Mouse (Mus musculus) cerebellum, postnatal 36 days (tissue): ENCODE data around the gene Med9.
"Not testable (repeated sequence)": the region's sequence is repeated elsewhere in the genome, so short reads cannot be mapped to it uniquely, and the experiment has no call there.

Source experiments
- DNase-seq, 2 experiments: peaks; one replicate each; pipeline ENCODE4 v3.0.0; 2021 to 2022; ENCODE audit warnings: mixed read lengths in 2 of 2

The Med9 gene

DNA sequence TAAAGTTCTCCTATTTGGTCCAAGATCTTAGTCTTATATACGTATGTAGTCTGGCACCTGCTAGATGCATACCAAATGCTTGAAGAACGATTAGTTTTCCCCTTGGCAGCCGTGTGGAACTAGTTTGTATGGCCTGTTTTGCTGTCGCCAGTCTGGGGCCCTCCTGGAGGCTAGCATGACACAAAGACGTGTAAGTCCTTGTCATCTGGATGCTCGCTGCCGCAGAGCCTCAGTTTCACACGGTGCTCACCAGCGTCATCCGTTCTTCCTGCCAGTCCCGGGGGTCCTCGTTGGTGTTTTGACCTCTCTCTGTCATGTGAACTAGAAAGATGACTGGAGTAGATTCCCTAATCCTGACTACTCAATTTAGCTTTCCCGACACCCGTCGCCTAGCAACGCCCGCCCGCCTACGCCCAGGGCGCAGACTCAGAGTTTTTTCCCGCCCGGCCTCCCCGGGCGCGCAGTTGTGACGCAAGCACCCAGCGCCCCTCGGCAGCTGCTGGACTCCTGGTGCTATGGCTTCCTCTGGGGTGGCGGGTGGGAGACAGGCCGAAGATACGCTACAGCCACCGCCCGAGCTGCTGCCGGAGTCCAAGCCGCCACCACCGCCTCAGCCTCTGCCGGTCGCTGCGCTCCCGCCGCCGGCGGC, at the start of gene Med9:
Med9 (plus strand) TSS at position 455 of the 649 bp plus-strand sequence.
- peak; percentile 91 to 93 for DNase-seq

GRCm38 (mm10) chr11:59899711-59900685, 48.0 kb upstream of the Med9 start:
- no peak for DNase-seq

GRCm38 (mm10) chr11:59900995-59901394, 47.0 kb upstream of the Med9 start:
- DNase-seq: peak in 1 of 2 experiments; percentile 17

- DNase-seq: no peak
Observed at GRCm38 (mm10) chr11:59902045-59902726, 45.8 kb upstream of the Med9 start.

DNA sequence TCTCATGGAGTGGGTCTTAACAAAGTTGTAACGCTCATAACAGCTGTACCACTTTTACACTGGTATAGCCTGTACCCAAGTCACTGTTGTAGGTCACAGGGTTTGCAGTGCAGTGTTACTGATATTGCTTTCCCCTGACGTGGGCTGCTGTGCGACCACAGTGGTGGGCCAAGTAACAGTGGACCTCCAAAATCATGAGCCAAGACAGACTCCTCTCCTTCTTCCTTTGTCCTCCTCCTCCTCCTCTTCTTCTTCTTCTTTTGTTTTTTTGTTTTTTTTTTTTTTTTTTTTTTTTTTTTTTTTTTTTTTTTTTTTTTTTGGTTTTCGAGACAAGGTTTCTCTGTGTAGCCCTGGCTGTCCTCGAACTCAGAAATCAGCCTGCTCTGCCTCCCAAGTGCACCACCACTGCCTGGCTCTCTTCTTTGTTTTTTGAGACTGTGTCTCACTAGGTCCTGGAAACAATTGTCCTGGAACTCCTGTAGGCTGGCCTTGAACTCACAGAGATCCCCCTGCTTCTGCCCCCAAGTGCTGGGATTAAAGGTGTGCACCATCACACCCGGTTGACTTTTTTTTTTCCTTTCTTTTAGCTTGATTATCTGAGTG, 41.4 kb upstream of the Med9 start:
- DNase-seq: no peak

DNA sequence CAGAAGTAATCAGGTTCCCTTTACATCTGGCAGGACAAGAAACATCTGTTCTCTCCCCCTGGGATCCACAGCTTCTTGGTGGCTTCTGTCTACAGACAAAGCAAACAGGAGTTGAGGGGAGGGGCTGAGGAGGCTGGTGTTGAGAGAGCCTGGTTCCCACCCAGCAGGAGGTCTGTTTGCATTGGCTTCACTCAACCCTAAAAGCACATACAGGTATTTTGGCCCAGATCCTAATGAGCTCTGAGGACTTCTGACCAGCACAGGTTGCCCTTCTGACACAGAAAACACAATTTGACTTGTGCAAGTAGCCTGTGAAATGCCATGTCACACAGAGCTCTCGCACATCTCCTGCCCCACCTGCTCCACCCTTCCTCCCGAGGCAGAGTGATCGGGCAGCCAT, 39.6 kb upstream of the Med9 start:
- DNase-seq: no peak

- no peak for DNase-seq
Observed at GRCm38 (mm10) chr11:59910586-59910985, 37.4 kb upstream of the Med9 start.

DNA sequence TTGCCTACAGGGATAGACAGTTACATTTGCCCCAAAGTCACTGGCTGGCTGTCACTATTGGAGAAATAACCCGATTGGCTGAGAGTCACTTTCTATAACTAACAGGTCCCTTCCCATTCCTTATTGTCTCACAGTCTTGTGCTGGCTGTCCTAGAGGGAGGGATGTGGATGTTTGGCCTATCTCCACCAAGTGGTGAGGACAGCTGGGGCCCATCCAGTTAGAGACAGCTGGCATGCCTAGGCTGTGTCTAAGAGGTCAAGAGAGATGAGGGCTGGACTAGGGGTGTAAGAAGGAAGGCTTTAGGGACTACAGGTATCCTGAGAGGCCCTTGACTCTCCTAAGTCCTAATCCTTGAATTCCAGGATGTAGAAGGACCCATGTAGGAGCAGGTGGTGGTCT, 36.5 kb upstream of the Med9 start:
- DNase-seq: no peak

DNA sequence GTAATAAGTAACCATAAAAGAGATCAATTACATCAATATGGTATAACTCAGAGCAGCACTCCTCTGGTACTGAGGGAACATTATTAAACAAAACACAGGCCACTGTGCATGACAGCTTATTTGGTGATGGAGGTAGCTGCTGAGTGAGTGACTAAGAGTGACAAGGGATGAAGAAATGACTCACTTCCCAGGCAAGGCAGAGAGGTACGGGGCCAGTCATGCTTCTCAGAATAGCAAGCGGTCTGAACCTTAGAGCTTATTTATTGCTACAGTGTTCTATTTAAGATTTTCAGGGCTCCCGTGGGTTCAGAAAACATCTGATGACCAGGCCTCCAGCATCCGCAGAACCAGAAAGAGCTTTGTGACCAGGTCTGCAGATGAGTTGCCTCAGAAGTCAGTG, 34.3 kb upstream of the Med9 start:
- DNase-seq: no peak

DNA sequence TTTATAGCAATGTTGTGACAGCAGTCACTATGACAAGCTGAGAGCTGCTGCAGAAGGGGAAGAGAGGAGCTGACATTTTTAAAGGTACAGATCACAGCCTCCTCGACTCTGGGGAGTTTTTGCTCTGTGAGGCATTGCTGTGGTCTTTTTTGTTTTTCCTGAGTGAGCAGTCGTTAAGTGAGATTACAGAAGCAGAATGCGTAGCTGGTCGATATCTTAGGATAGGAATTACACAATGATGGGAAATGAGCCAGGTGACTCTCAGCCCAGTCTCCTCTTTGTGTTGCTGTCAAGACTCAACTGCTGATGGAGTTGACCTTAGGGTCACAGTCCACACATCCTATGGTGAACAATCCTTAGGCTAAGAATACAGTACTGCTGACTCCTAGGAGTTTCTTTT, 30.0 kb upstream of the Med9 start:
- DNase-seq: no peak

GRCm38 (mm10) chr11:59919401-59919800, 28.6 kb upstream of the Med9 start:
- DNase-seq: no peak

DNA sequence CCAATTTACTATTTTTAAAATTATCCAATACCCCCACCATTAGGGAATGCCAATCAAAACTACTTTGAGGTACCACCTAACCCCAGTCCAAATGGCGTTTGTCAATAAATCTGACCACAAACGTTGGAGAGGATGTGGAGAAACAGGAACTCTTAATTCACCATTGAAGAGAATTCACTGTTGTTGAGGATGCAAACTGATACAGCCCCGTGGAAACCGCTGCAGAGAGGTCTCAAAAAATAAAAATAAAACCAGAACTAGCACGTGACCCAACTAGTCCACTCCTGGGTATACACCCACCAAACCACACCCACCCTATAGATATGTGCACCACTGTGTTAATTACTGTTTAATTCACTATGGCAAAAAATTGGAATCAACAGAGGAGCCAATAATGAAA, 27.7 kb upstream of the Med9 start:
- DNase-seq: no peak

- DNase-seq: no peak
Observed at GRCm38 (mm10) chr11:59921265-59921664, 26.7 kb upstream of the Med9 start.

DNA sequence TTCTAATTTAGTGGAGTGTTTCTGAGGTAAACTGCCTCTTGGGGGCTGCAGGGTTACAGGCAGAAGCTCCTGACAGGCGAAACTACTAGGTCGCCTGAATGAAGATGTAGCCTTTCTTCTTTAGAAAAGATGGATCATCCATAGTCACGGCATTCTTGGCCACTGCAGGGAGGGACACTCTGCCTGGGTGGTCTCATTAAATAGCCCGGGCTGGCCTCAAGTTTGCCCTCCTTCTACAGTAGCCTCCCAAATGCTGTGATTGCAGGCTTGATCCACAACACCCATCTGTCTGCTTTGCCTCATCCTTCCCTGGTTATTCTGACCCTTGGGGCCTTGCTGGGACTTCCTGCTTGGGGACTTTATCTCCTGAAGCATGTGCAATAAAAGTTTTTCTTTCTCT, 18.0 kb upstream of the Med9 start:
- DNase-seq: no peak

GRCm38 (mm10) chr11:59932560-59933337, 15.3 kb upstream of the Med9 start:
- DNase-seq: no peak

DNA sequence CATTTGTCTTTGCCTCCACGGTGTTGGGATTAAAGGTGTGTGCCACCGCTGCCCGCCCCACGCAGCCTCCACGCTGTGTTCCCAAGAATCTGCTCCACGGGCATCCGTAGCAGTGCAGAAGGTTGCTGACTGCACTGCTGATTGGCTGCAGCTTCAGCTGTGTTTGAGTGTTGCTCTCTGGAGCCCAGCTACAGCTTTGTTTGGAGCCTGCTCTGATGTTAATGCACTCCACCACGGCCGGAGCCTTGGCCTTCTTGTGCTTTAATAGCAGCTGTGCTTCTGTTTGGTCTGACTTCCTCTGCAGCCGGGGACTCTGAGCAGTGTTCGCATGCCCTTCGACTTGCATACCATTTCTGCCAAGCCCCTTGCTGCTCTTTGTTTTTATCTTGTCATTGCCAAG, 14.1 kb upstream of the Med9 start:
- no peak for DNase-seq

DNA sequence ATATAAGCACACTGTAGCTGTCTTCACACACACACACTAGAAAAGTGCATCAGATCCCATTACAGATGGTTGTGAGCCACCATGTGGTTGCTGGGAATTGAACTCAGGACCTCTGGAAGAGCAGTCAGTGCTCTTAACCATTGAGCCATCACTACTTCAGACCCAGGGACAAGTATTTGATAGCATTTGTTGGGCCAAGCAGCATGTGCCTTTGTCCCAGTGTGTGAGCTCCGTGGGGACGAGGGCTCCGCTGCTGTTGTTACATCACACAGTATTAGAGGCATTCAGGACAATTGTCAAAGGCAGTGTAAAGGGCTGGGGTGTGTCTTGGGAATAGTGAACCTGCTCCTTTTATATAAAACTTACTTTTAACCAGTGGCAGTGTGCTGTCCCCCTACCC, 11.0 kb upstream of the Med9 start:
- no peak for DNase-seq

DNA sequence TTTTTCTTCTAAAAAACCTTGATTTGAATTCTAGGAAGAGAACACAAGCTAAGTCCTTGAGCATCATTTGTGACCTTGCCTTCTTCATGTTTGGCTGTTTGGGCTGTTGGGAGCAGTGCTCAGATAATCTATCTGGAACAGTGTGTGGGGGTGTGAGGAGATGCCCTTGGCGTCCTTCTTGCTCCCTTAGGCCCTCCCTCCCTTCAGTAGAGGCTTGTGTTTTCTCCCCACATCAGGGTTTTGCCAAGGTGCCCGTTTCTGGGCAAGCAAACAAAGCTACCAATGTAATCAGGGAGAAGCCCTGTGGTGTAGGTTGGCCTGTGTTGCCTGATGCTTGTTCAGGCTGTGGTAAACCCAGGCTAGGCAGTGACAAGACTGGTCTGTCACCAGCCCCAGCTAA, 10.4 kb upstream of the Med9 start:
- DNase-seq: no peak

GRCm38 (mm10) chr11:59939821-59940220, 8.2 kb upstream of the Med9 start:
- no peak for DNase-seq

DNA sequence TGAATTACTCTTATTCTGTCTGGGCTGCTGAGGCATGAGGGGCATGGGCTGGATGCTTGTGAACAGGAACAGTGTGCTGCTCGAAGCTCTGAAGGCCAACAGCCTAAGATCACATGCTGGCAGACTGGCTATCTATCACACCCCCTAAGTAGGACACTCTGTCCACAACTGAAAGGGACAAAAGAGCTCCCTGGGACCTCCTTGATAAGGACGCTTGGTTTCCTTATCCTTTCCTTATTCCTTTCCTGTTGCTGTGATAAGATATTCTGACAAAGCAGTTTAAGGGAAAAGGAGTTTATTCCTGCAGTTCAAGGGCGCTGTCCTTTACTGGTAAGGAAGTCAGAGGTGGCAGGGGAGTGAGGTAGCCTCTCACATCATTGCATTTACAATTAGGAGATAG, 7.4 kb upstream of the Med9 start:
- no peak for DNase-seq

GRCm38 (mm10) chr11:59941391-59941790, 6.6 kb upstream of the Med9 start:
- no peak for DNase-seq

GRCm38 (mm10) chr11:59944855-59945254, 3.2 kb upstream of the Med9 start:
- not testable (repeated sequence) for DNase-seq
